Mouse (Mus musculus) lung, postnatal 0 days (tissue): ENCODE measurements at regions not wholly inside any gene's neighbourhood (a gene's known extent, or its start where the extent isn't known, plus 50 kb on each side); places are given as distances from the start of the nearest gene placed in this dataset.
"Not testable (repeated sequence)": the region's sequence is repeated elsewhere in the genome, so short reads cannot be mapped to it uniquely, and the experiment has no call there.

Experiments
- ATAC-seq: fragments of 200-750 bp; cut with Nextera tagmentation; 2 replicates; pipeline ENCODE4 v1.8.0; 2017; ENCODE audit warnings: moderate library complexity
- DNase-seq: peaks from one replicate; pipeline ENCODE4 v3.0.0-alpha.2; 2016; ENCODE audit warnings: low spot score
- H3K27ac ChIP-seq: fragments of 300-500 bp; sonication (generic); 2 replicates; pipeline ENCODE4 v1.5.1; 2014; ENCODE audit warnings: antibody characterized with exemption, mild to moderate bottlenecking, low read length, mixed read lengths
- H3K27me3 ChIP-seq: fragments of 300-500 bp; sonication (generic); replicated peaks from 2 replicates; pipeline ENCODE4 v1.6.1; 2014; ENCODE audit warnings: low read length, mixed read lengths; ENCODE audit not compliant: insufficient read depth
- H3K36me3 ChIP-seq: fragments of 300-500 bp; sonication (generic); 2 replicates; pipeline ENCODE4 v1.6.1; 2014; ENCODE audit warnings: low read length, mixed read lengths; ENCODE audit not compliant: insufficient read depth
- H3K4me1 ChIP-seq: fragments of 300-500 bp; sonication (generic); 2 replicates; pipeline ENCODE4 v1.6.1; 2014; ENCODE audit warnings: antibody characterized with exemption, low read depth, low read length, mixed read lengths; ENCODE audit not compliant: insufficient read depth
- H3K4me2 ChIP-seq: fragments of 300-500 bp; sonication (generic); replicated peaks from 2 replicates; pipeline ENCODE4 v1.6.1; 2014; ENCODE audit warnings: low read depth, mild to moderate bottlenecking, low read length, moderate library complexity, mixed read lengths
- H3K4me3 ChIP-seq: fragments of 300-500 bp; sonication (generic); 2 replicates; pipeline ENCODE4 v1.5.1; 2014; ENCODE audit warnings: low read depth, low read length
- H3K9ac ChIP-seq: fragments of 300-500 bp; sonication (generic); replicated peaks from 2 replicates; pipeline ENCODE4 v1.6.1; 2014; ENCODE audit warnings: low read depth, mild to moderate bottlenecking
- H3K9me3 ChIP-seq: fragments of 300-500 bp; sonication (generic); 2 replicates; pipeline ENCODE4 v1.6.1; 2016; ENCODE audit warnings: low read length, mixed read lengths
- CTCF ChIP-seq: IDR thresholded peaks from 2 replicates; pipeline ENCODE4 v1.5.1; 2016; ENCODE audit warnings: antibody characterized with exemption, mild to moderate bottlenecking
- EP300 ChIP-seq: IDR thresholded peaks from 2 replicates; pipeline ENCODE4 v1.6.1; 2016; ENCODE audit warnings: antibody characterized with exemption, mild to moderate bottlenecking, control low read depth
- WGBS: fragments of 180-500 bp; shearing (Covaris S2); extraction: QIAGEN DNeasy Blood & Tissue Kit; methylation state at CpG from one replicate; pipeline ENCODE4 v1.1.7; 2014; 5-methylcytosine and 5-hydroxymethylcytosine counted together

DNA sequence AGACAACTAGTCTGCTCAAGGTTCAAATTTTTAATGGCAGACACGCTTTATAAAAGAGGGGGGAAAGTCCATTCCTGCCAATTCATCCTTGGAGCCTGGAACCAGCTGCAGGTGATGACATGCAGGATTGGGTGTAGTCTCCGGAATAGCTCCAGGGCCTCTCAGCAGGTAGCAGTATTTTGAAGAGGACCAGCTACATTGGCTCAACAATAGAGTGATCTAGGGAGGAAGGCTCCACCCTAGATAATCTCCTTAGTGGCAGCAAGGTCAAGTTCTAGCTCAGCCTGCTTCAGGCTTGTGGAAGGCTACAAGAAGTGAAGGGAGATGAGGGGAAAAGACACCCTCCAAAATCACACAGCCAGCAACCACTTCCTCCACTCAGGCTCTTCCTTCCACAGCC is 1405.1 kb downstream of the 4930444P10Rik start:
- not testable (repeated sequence) for H3K27me3 ChIP-seq, H3K4me2 ChIP-seq, H3K36me3 ChIP-seq, H3K4me1 ChIP-seq, H3K9ac ChIP-seq, H3K4me3 ChIP-seq, H3K27ac ChIP-seq, H3K9me3 ChIP-seq, DNase-seq, ATAC-seq
- WGBS = 81% methylated on average over 2 of the region's 2 CpGs

DNA sequence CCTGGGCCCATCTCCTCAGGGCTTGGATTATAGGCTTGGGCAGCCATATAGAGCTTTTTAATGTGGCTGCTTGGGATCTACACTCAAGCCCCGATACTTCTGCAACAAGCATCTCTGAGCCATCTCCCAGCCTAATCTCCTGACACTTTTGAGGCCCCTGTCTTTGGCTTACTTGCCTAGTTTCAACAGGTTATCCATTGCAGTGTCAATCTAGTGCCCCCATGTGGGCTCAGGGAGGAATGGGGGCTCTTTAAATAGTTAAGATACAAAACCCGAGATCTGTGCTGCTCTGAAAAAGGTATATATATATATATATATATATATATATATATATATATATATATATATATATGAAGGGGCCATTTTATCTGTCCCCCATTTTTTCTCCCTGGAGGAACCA is 1407.0 kb downstream of the 4930444P10Rik start:
- H3K4me2 ChIP-seq = no peak overlapping the region
- WGBS = 25% methylated on average over 2 of the region's 2 CpGs
- H3K4me1 ChIP-seq = no peaks in the 10 kb centered on the region
- no peaks in the 10 kb centered on the region for H3K36me3 ChIP-seq
- no peak overlapping the region for H3K4me3 ChIP-seq
- H3K27me3 ChIP-seq = no peaks in the 10 kb centered on the region
- no peaks in the 10 kb centered on the region for H3K9me3 ChIP-seq
- TF ChIP-seq CTCF (peak; percentile 44), EP300 (no peak)
- ATAC-seq = no peak
- DNase-seq = no peak
- H3K27ac ChIP-seq = no peak overlapping the region
- H3K9ac ChIP-seq = no peak overlapping the region

DNA sequence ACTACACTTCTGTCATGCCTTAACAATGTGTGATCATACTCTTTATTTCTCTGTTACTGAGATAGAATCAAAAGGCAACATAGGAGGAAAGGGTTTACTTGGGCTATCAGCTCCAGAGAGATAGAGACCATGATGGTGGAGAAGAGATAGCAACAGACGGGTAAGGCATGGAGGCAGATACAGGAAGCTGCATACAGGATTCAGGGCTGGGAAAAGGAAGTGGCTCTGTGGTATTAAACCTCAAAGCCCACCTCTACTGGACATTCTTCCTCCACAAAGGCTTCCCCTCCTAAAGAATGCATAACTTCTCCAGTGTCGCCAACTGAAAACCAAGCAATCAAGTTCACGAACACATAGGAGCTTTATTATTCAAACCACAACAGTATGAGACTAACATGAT is 1412.7 kb downstream of the 4930444P10Rik start:
- no peak overlapping the region for H3K9ac ChIP-seq
- no peak overlapping the region for H3K4me2 ChIP-seq
- no peak overlapping the region for H3K4me3 ChIP-seq
- H3K36me3 ChIP-seq = no peaks in the 10 kb centered on the region
- no peak for ATAC-seq
- 66% methylated on average over 3 of the region's 3 CpGs for WGBS
- H3K9me3 ChIP-seq = no peaks in the 10 kb centered on the region
- no peaks in the 10 kb centered on the region for H3K27me3 ChIP-seq
- TF ChIP-seq EP300 = no peak
- TF ChIP-seq CTCF = no peak
- no peaks in the 10 kb centered on the region for H3K4me1 ChIP-seq
- DNase-seq = no peak
- no peak overlapping the region for H3K27ac ChIP-seq

DNA sequence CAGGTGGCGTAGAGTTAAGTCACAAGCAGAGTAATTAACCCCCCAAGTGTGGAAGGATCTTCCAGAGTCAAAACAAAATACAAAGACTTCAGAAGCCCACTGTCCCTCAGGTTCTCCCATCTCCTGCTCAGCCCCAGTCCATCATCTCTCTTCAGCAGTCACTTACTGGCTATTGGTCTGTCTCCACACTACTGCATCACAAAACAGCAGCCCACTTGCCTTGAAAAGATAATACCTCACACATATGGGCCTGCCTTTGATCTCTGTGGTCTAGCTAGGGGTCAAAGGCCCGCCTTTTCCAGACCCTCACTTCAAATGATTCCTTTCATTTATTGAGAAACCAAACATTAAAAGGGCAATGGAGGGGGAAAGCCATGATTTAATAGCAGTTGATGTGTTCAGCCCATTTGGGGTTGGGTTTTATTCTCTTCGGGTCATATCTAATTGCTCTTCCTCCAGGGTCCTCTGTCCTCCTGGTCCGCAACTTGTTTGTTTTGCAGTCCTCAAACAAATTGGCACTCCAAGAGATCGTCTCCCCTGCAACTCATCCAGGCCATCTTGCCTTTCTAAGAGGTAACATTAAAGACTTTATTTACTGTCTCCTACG is 1420.6 kb downstream of the 4930444P10Rik start:
- Histone ChIP-seq H3K9ac (no peak overlapping the region), H3K4me3 (no peak overlapping the region), H3K27me3 (no peaks in the 10 kb centered on the region), H3K9me3 (no peaks in the 10 kb centered on the region), H3K27ac (no peak overlapping the region), H3K4me1 (no peaks in the 10 kb centered on the region), H3K4me2 (no peak overlapping the region), H3K36me3 (no peaks in the 10 kb centered on the region)
- ATAC-seq (no peak), DNase-seq (no peak)
- WGBS = 48% methylated on average over 6 of the region's 6 CpGs
- TF ChIP-seq EP300 (no peak), CTCF (no peak)

DNA sequence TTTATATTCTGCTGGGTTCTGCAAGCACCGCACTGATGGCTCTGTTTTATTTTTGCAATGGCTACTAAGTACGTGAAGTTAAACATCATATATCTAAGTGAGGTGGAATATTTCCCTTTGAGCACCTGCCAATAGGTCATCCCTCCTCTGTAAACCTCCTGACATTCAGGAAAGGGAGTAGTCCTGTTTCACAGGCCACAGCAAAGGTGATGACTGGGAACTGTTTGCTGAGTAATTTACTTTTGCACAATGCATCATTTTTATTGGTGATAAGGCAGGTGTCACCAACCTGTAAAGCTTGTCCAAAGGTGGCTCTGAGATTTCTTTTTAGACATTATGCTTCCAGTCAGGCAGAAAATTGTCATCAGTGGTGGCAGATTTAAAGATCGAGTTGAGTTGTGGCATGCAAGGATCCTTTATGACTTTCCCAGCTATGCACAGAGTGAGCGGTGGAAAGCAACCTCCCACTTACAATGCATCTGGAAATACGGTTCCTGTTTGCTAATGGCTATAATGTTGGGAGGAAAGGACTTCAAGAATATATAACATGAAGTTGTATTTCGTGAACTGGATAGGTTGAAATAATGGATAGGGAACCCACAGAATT is 1430.3 kb downstream of the 4930444P10Rik start:
- Histone ChIP-seq H3K4me3 (no peak overlapping the region), H3K9ac (no peak overlapping the region), H3K27me3 (no peaks in the 10 kb centered on the region), H3K4me1 (no peaks in the 10 kb centered on the region), H3K9me3 (no peaks in the 10 kb centered on the region), H3K27ac (no peak overlapping the region), H3K4me2 (no peak overlapping the region), H3K36me3 (no peaks in the 10 kb centered on the region)
- TF ChIP-seq EP300 (no peak), CTCF (no peak)
- DNase-seq = no peak
- WGBS = 67% methylated on average over 6 of the region's 6 CpGs
- ATAC-seq = no peak

DNA sequence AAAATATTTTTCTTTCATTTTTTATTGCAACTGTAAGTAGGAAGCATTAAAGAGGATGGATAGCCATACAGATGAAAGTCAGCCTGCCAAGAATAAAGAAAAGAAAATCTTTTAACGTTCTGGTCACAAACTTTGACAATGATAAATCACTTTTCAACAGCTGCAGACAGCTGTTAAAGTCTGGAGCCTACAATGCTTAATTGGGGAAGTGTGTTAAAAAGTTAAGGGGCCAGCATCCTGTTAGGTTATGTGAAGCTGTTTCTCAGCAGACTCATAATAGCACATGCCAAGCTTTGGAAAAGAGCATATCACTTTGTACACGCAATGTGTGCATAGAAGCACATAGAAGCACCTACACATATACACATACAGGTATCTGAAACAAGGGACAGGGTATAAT is 1431.3 kb downstream of the 4930444P10Rik start:
- peak; percentile 15 for DNase-seq
- WGBS = 33% methylated on average over 2 of the region's 2 CpGs
- H3K4me3 ChIP-seq = no peak overlapping the region
- no peak for TF ChIP-seq EP300
- TF ChIP-seq CTCF = no peak
- no peaks in the 10 kb centered on the region for H3K4me1 ChIP-seq
- no peaks in the 10 kb centered on the region for H3K27me3 ChIP-seq
- no peaks in the 10 kb centered on the region for H3K36me3 ChIP-seq
- H3K4me2 ChIP-seq = no peak overlapping the region
- no peak overlapping the region for H3K9ac ChIP-seq
- H3K9me3 ChIP-seq = no peaks in the 10 kb centered on the region
- ATAC-seq = no peak
- H3K27ac ChIP-seq = no peak overlapping the region

DNA sequence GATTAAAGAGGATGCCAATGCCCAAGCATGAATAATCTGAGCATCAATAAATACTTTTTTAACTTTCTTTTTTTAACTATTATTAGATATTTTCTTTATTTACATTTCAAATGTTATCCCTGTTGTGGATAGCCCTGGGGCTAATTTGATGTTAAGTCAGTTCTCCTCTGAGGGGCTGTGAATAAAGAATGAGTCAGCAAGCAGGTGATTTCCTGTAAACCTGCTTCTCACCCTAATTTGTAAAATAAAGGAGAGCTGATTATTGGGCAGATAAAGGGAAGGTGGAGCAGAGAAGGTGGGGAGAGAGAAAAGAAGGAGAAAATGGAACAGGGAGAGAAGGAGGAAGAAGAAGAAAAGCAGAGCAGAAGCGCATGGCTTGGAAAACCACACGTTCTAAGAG is 1442.8 kb downstream of the 4930444P10Rik start:
- no peak overlapping the region for H3K4me3 ChIP-seq
- no peaks in the 10 kb centered on the region for H3K4me1 ChIP-seq
- TF ChIP-seq EP300 = no peak
- no peak for TF ChIP-seq CTCF
- no peak overlapping the region for H3K27ac ChIP-seq
- no peaks in the 10 kb centered on the region for H3K9me3 ChIP-seq
- no peaks in the 10 kb centered on the region for H3K27me3 ChIP-seq
- ATAC-seq = no peak
- 86% methylated on average over 2 of the region's 2 CpGs for WGBS
- H3K4me2 ChIP-seq = no peak overlapping the region
- H3K9ac ChIP-seq = no peak overlapping the region
- no peaks in the 10 kb centered on the region for H3K36me3 ChIP-seq
- no peak for DNase-seq
